Mouse (Mus musculus) liver, embryonic 14.5 days (tissue): ENCODE measurements around the gene Pdlim5. TPM values are rescaled to one million over a fixed set of nuclear protein-coding genes. Genes with fewer than 3 reads are reported as not detected.
A peak's percentile ranks its signal among the peaks of the same experiment; 100 is the strongest.

ENCODE experiments used
- ATAC-seq: fragments of 200-750 bp; cut with Nextera tagmentation; 2 replicates; pipeline ENCODE4 v1.8.0; 2017; ENCODE audit warnings: moderate number of reproducible peaks, mild to moderate bottlenecking, moderate library complexity; ENCODE audit not compliant: insufficient read depth
- DNase-seq, 3 experiments: peaks; one replicate each; pipeline ENCODE4 v3.0.0-alpha.2; 2012 to 2013; ENCODE audit warnings: low read depth in 3 of 3, low spot score in 3 of 3
- H3K27ac ChIP-seq: fragments of 300-500 bp; sonication (generic); 2 replicates; pipeline ENCODE4 v1.5.1; 2014; ENCODE audit warnings: moderate library complexity, mild to moderate bottlenecking, control low read depth, inconsistent platforms
- H3K27me3 ChIP-seq: fragments of 300-500 bp; sonication (generic); 2 replicates; pipeline ENCODE4 v1.6.1; 2014; ENCODE audit warnings: mild to moderate bottlenecking, low read length, moderate library complexity; ENCODE audit not compliant: control insufficient read depth, insufficient read depth
- H3K36me3 ChIP-seq: fragments of 300-500 bp; sonication (generic); replicated peaks from 2 replicates; pipeline ENCODE4 v1.6.1; 2014; ENCODE audit warnings: low read depth; ENCODE audit not compliant: control insufficient read depth, insufficient read depth
- H3K4me1 ChIP-seq, 2 experiments: fragments of 200-500 bp in 1 of 2; fragments of 300-500 bp in 1 of 2; sonication (generic) in 1 of 2; replicated peaks; 2 replicates each; pipeline ENCODE4 v1.6.1; 2012 to 2014; ENCODE audit warnings: antibody characterized with exemption in 1 of 2, inconsistent platforms in 1 of 2, low read length in 1 of 2; ENCODE audit not compliant: control insufficient read depth in 2 of 2, insufficient read depth in 2 of 2
- H3K4me2 ChIP-seq: fragments of 300-500 bp; sonication (generic); 2 replicates; pipeline ENCODE4 v1.6.1; 2014; ENCODE audit warnings: low read depth, mild to moderate bottlenecking, control low read depth, moderate library complexity
- H3K4me3 ChIP-seq, 2 experiments: fragments of 200-500 bp in 1 of 2; fragments of 300-500 bp in 1 of 2; sonication (generic) in 1 of 2; 2 replicates each; pipeline ENCODE4 v1.5.1; 2012 to 2014; ENCODE audit warnings: low read depth in 2 of 2, low read length in 2 of 2, mild to moderate bottlenecking in 2 of 2, control low read depth in 1 of 2, inconsistent platforms in 1 of 2, moderate library complexity in 1 of 2; ENCODE audit not compliant: insufficient read depth in 1 of 2
- H3K9ac ChIP-seq: fragments of 300-500 bp; sonication (generic); replicated peaks from 2 replicates; pipeline ENCODE4 v1.6.1; 2014; ENCODE audit warnings: mild to moderate bottlenecking, control low read depth, moderate library complexity
- H3K9me3 ChIP-seq: fragments of 300-500 bp; sonication (generic); 2 replicates; pipeline ENCODE4 v1.6.1; 2016; ENCODE audit warnings: low read length, mixed read lengths; ENCODE audit not compliant: control insufficient read depth
- CTCF ChIP-seq: IDR thresholded peaks from 2 replicates; pipeline ENCODE4 v1.5.1; 2016; ENCODE audit warnings: antibody characterized with exemption, low read depth, control low read depth
- EP300 ChIP-seq: IDR thresholded peaks from 2 replicates; pipeline ENCODE4 v1.6.1; 2016; ENCODE audit warnings: antibody characterized with exemption, low read depth
- whole genome bisulfite sequencing: fragments of 180-500 bp; shearing (Covaris S2); extraction: QIAGEN DNeasy Blood & Tissue Kit; methylation state at CpG from one replicate; pipeline ENCODE4 v1.1.7; 2014; ENCODE audit not compliant: insufficient replicate concordance; 5-methylcytosine and 5-hydroxymethylcytosine counted together
- polyA plus RNA-seq, 2 experiments: library from polyadenylated mRNA; depleted of rRNA in 1 of 2; stranded (reverse) in 1 of 2; unstranded in 1 of 2; fragments of >200 nt; fragmentation: Nextera tagmentation in 1 of 2; extraction: Ambion mirVana in 1 of 2; gene quantifications; 2 replicates each; pipeline versions ENCODE4 v1.2.1 to v1.2.3; 2012 to 2014

Gene Pdlim5
- polyA plus RNA-seq, 2 experiments = 7.9 to 8.4 TPM

- H3K4me1 ChIP-seq = peaks cover 0 to 2% of the 10 kb centered on the region in 2 experiments; a peak in 1 of 4 replicates
- no peaks in the 10 kb centered on the region for H3K36me3 ChIP-seq
- TF ChIP-seq CTCF = no peak
- TF ChIP-seq EP300 = no peak
- no peak for ATAC-seq
- 38% methylated on average over 4 of the region's 4 CpGs for WGBS
- no peak overlapping the region for H3K4me2 ChIP-seq
- H3K9ac ChIP-seq = no peak overlapping the region
- no peak for DNase-seq
- H3K27ac ChIP-seq = no peak overlapping the region
- H3K4me3 ChIP-seq = no peak overlapping the region
- H3K27me3 ChIP-seq = no peaks in the 10 kb centered on the region
- H3K9me3 ChIP-seq = no peaks in the 10 kb centered on the region
Measured at GRCm38 (mm10) chr3:142413345-142413885, 17.9 kb upstream of the Pdlim5 start.

- TF ChIP-seq CTCF (no peak), EP300 (no peak)
Measured at GRCm38 (mm10) chr3:142410930-142411329, 15.4 kb upstream of the Pdlim5 start.

GRCm38 (mm10) chr3:142394796-142395508, 544 bp downstream of the Pdlim5 start:
- no peaks in the 10 kb centered on the region for H3K27me3 ChIP-seq
- H3K27ac ChIP-seq = peak overlapping the region; percentile 48
- peak; percentile 58 to 66 (median 59) for DNase-seq
- ATAC-seq = peak; percentile 81
- H3K9me3 ChIP-seq = no peaks in the 10 kb centered on the region
- no peak for TF ChIP-seq CTCF
- no peak for TF ChIP-seq EP300
- 0 out of 4 replicates have a peak, but pooled peaks cover 0 to 5% of the 10 kb centered on the region in 2 experiments for H3K4me1 ChIP-seq
- H3K9ac ChIP-seq = peak overlapping the region; percentile 62
- peak overlapping the region; percentile 89 for H3K4me2 ChIP-seq
- under 1% methylated on average over 64 of the region's 64 CpGs for WGBS
- no peaks in the 10 kb centered on the region; the same call in 1 of the 2 replicates for H3K36me3 ChIP-seq
- H3K4me3 ChIP-seq = peak overlapping the region; percentile 70 to 71

More at GRCm38 (mm10) chr3:142410930-142411329, 15.4 kb upstream of the Pdlim5 start:
- Histone ChIP-seq H3K27ac (no peak overlapping the region), H3K4me2 (no peak overlapping the region), H3K9ac (no peak overlapping the region), H3K4me1 (peaks cover 0 to 2% of the 10 kb centered on the region in 2 experiments; a peak in 1 of 4 replicates), H3K4me3 (no peak overlapping the region), H3K27me3 (no peaks in the 10 kb centered on the region), H3K36me3 (no peaks in the 10 kb centered on the region), H3K9me3 (no peaks in the 10 kb centered on the region)
- DNase-seq = no peak
- no peak for ATAC-seq

GRCm38 (mm10) chr3:142394000-142394411, 1.5 kb downstream of the Pdlim5 start:
- H3K4me2 ChIP-seq = peak overlapping the region; percentile 89
- H3K9me3 ChIP-seq = no peaks in the 10 kb centered on the region
- 0 out of 4 replicates have a peak, but pooled peaks cover 0 to 5% of the 10 kb centered on the region in 2 experiments for H3K4me1 ChIP-seq
- no peak for ATAC-seq
- H3K27ac ChIP-seq = no peak overlapping the region
- no peak for DNase-seq
- WGBS = 16% methylated on average over 9 of the region's 9 CpGs
- H3K27me3 ChIP-seq = no peaks in the 10 kb centered on the region
- no peaks in the 10 kb centered on the region; the same call in 1 of the 2 replicates for H3K36me3 ChIP-seq
- peak overlapping the region; percentile 70 to 71; a peak in 3 of 4 replicates for H3K4me3 ChIP-seq
- TF ChIP-seq CTCF (no peak), EP300 (no peak)
- H3K9ac ChIP-seq = peak overlapping the region; percentile 12; the same call in 1 of the 2 replicates

GRCm38 (mm10) chr3:142391531-142391930, 4.0 kb downstream of the Pdlim5 start:
- TF ChIP-seq CTCF = no peak
- no peak for TF ChIP-seq EP300
- H3K27ac ChIP-seq = no peak overlapping the region
- no peaks in the 10 kb centered on the region; the same call in 1 of the 2 replicates for H3K36me3 ChIP-seq
- 0 out of 4 replicates have a peak, but pooled peaks cover 0 to 5% of the 10 kb centered on the region in 2 experiments for H3K4me1 ChIP-seq
- no peak for ATAC-seq
- H3K9ac ChIP-seq = no peak overlapping the region
- H3K27me3 ChIP-seq = no peaks in the 10 kb centered on the region
- H3K4me3 ChIP-seq = no peak overlapping the region
- 69% methylated on average over 5 of the region's 5 CpGs for WGBS
- DNase-seq = no peak
- H3K9me3 ChIP-seq = no peaks in the 10 kb centered on the region
- H3K4me2 ChIP-seq = no peak overlapping the region
